Mouse (Mus musculus) megakaryocyte, embryonic 14.5 days (primary cell): Measurements from ENCODE around the gene Olfr763.

Experiments used
- FLI1 ChIP-seq: IDR thresholded peaks from 2 replicates; pipeline ENCODE4 v1.6.1; 2012; ENCODE audit warnings: low read length, inconsistent platforms, mixed read lengths
- GATA1 ChIP-seq: IDR thresholded peaks from 3 replicates; pipeline ENCODE4 v1.6.1; 2012; ENCODE audit warnings: mixed read lengths, low read length, inconsistent platforms, borderline replicate concordance

DNA sequence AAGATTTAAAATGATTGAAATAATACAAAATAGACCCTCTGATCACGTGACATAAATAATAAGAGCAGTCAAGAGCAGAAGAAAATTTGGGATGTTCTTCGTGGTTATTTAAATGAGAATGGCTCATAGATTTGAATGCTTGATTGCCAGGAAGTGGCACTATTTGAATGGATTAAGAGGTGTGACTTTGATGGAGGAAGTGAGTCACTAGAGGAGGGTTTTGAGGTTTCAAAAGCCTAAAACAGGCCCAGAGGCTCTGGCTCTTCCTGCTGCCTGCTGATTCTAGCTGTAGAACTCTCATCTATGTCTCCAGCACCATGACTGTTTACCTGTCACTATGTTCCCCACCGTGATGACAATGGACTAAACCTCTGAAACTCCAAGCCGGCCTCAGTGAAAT, 37.8 kb upstream of the Olfr763 start:
- TF ChIP-seq GATA1 (no peak), FLI1 (no peak)
